Mouse (Mus musculus): Measurements from ENCODE around the gene Klhl20. TPM values are rescaled to one million over a fixed set of nuclear protein-coding genes. Genes with fewer than 3 reads are reported as not detected.

The Klhl20 gene
- total and polyA plus RNA-seq, 3 experiments = 2.9 to 52.5 (median 27.3) TPM

DNA sequence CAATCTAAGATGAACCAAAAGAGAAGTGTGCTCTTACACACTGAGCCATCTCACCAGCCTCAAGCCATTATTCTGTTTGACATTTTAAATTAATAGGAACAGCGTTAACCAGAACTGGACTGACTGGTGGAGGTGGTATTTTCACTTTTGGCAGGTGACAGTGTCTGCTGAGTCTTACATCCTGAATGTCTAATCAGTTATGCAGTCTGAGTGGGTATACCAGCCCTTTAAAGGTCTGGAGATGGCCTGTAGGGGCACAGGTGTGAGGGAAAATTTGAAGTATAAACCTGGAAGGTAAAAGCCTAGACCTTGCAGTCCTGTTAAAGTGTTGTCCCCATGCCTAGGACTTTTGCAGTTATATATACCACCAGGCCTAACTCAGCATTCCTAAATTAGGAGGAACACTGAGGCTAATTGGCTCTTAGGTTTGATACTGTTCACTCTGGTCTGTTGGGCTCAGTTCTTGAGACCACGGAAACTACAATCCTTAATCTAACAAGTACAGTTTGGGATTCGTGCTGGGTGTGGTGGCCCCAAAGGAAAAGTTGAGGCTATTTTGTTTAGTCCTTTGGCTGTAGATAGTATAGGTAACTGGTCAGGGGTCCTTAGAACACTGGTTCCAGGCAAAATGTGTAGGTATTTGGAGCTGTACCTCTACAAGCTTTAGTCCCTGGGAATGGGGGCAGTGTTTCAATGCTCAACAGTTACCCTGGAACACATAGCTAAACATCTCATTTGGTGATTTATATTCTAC, 92.2 kb downstream of the Klhl20 start:
- DNase-seq (ENCODE audit: low spot score) (no peak), ATAC-seq (ENCODE audit: extremely low read depth, insufficient number of reproducible peaks, low FRiP score, poor library complexity, severe bottlenecking) (no peak)
- TF ChIP-seq CTCF (IDR thresholded peaks at IDR 0.05; ENCODE audit: low read depth, low read length) (no peak), POLR2AphosphoS5 (IDR thresholded peaks at IDR 0.05; ENCODE audit: insufficient replicate concordance, low read depth, low read length) (no peak), GATA1 (IDR thresholded peaks at IDR 0.05; ENCODE audit: borderline replicate concordance, low read length) (no peak), TAL1 (conservative IDR thresholded peaks at IDR 0.05; ENCODE audit: low read depth, low read length) (no peak), GATA2 (IDR thresholded peaks at IDR 0.05; ENCODE audit: borderline replicate concordance, low read depth, low read length) (no peak)
- peaks cover 68% of the 10 kb centered on the region for H3K36me3 ChIP-seq (replicated peaks)
- H3K27me3 ChIP-seq (ENCODE audit: insufficient read depth, low read length) = no peaks in the 10 kb centered on the region
- no peaks in the 10 kb centered on the region for H3K9me3 ChIP-seq (replicated peaks)
- H3K4me3 ChIP-seq (ENCODE audit: low read depth, low read length) = no peak overlapping the region
- peaks cover 17% of the 10 kb centered on the region for H3K4me1 ChIP-seq (ENCODE audit: insufficient read depth, low read depth, low read length)

Other genes starting within 250 kb of the Klhl20 start
- gene Rc3h1, start 225.1 kb downstream of the Klhl20 start, total RNA-seq (2014; fragmentation: Nextera tagmentation) = 46.5 and 53.6 TPM in 2 replicates
- gene Rc3h1, start 225.1 kb downstream of the Klhl20 start, total RNA-seq (2017) = 19.5 and 27.0 TPM in 2 replicates
- gene Rc3h1, start 225.1 kb downstream of the Klhl20 start, polyA plus RNA-seq (2012) = 0.90 and 1.3 TPM in 2 replicates
- 1.3 and 1.8 TPM in 2 replicates for gene Serpinc1, start 152.9 kb downstream of the Klhl20 start, total RNA-seq (2014; fragmentation: Nextera tagmentation)
- gene Serpinc1, start 152.9 kb downstream of the Klhl20 start, total RNA-seq (2017) = 0.81 and 1.2 TPM in 2 replicates
- 0.13 and 0.17 TPM in 2 replicates for gene Serpinc1, start 152.9 kb downstream of the Klhl20 start, polyA plus RNA-seq (2012)
- gene Zbtb37, start 96.7 kb downstream of the Klhl20 start, total RNA-seq (2014; fragmentation: Nextera tagmentation) = 11.1 and 11.6 TPM in 2 replicates
- 5.8 and 8.5 TPM in 2 replicates for gene Zbtb37, start 96.7 kb downstream of the Klhl20 start, total RNA-seq (2017)
- 0.08 and 0.21 TPM in 2 replicates for gene Zbtb37, start 96.7 kb downstream of the Klhl20 start, polyA plus RNA-seq (2012)
- 35.2 and 41.1 TPM in 2 replicates for gene Dars2, start 60.9 kb downstream of the Klhl20 start, total RNA-seq (2014; fragmentation: Nextera tagmentation)
- 36.2 and 39.1 TPM in 2 replicates for gene Dars2, start 60.9 kb downstream of the Klhl20 start, total RNA-seq (2017)
- 3.8 and 4.3 TPM in 2 replicates for gene Dars2, start 60.9 kb downstream of the Klhl20 start, polyA plus RNA-seq (2012)
- 19.3 and 20.6 TPM in 2 replicates for gene Cenpl, start 60.8 kb downstream of the Klhl20 start, total RNA-seq (2014; fragmentation: Nextera tagmentation)
- gene Cenpl, start 60.8 kb downstream of the Klhl20 start, total RNA-seq (2017) = 4.5 and 6.4 TPM in 2 replicates
- gene Cenpl, start 60.8 kb downstream of the Klhl20 start, polyA plus RNA-seq (2012) = 8.6 and 9.0 TPM in 2 replicates
- gene Ankrd45, start 11.2 kb upstream of the Klhl20 start, total RNA-seq (2014; fragmentation: Nextera tagmentation) = not detected in 2 replicates
- 0.06 and 0.11 TPM in 2 replicates for gene Ankrd45, start 11.2 kb upstream of the Klhl20 start, total RNA-seq (2017)
- gene Ankrd45, start 11.2 kb upstream of the Klhl20 start, polyA plus RNA-seq (2012) = not detected in 2 replicates
- not detected in 2 replicates for gene Tex50, start 27.8 kb upstream of the Klhl20 start, total RNA-seq (2014; fragmentation: Nextera tagmentation)
- 0.23 TPM in 1 of 2 replicates, not detected in the other for gene Tex50, start 27.8 kb upstream of the Klhl20 start, total RNA-seq (2017)
- not detected in 2 replicates for gene Tex50, start 27.8 kb upstream of the Klhl20 start, polyA plus RNA-seq (2012)
- 255 and 275 TPM in 2 replicates for gene Prdx6, start 119.7 kb upstream of the Klhl20 start, total RNA-seq (2014; fragmentation: Nextera tagmentation)
- 560 and 599 TPM in 2 replicates for gene Prdx6, start 119.7 kb upstream of the Klhl20 start, total RNA-seq (2017)
- 37.6 and 51.6 TPM in 2 replicates for gene Prdx6, start 119.7 kb upstream of the Klhl20 start, polyA plus RNA-seq (2012)